8 mouse cellular contexts compared by ENCODE assay signal in genomic region chr9:7961366-7962160, GRCm38 (mm10). TPM values are rescaled to one million over a fixed set of nuclear protein-coding genes. Genes with fewer than 3 reads are reported as not detected.
DNase-seq lines count a peak whose midpoint lies in the region; ATAC-seq lines count a peak whose summit lies in the region.

No protein-coding gene starts in this region.

- peaks cover 35% of the 10 kb centered on the region for H3K4me1 ChIP-seq in forebrain, embryonic 12.5 days
- H3K4me1 ChIP-seq in hindbrain, embryonic 16.5 days (ENCODE audit: control insufficient read depth, insufficient read depth, low read depth, low read length) = peaks cover 14% of the 10 kb centered on the region

- H3K27me3 ChIP-seq in forebrain, embryonic 12.5 days = no peaks in the 10 kb centered on the region
- H3K27me3 ChIP-seq in hindbrain, embryonic 16.5 days (replicated peaks; ENCODE audit: control insufficient read depth, insufficient read depth, low read length) = no peaks in the 10 kb centered on the region

- H3K27ac ChIP-seq in forebrain, embryonic 12.5 days = peak overlapping the region; percentile 38; the same call in 1 of the 2 replicates
- peak overlapping the region; percentile 52 for H3K27ac ChIP-seq in hindbrain, embryonic 16.5 days (ENCODE audit: low read depth, low read length)

- H3K4me3 ChIP-seq in forebrain, embryonic 12.5 days (replicated peaks) = no peak overlapping the region
- H3K4me3 ChIP-seq in hindbrain, embryonic 16.5 days (ENCODE audit: low read length) = no peak overlapping the region

- H3K36me3 ChIP-seq in forebrain, embryonic 12.5 days (replicated peaks) = peaks cover 3% of the 10 kb centered on the region; the same call in 1 of the 2 replicates
- H3K36me3 ChIP-seq in hindbrain, embryonic 16.5 days (ENCODE audit: control insufficient read depth, insufficient read depth, low read length) = no peaks in the 10 kb centered on the region

- H3K9ac ChIP-seq in forebrain, embryonic 12.5 days = no peak overlapping the region
- H3K9ac ChIP-seq in hindbrain, embryonic 16.5 days (ENCODE audit: low read depth, low read length) = peak overlapping the region; percentile 26; the same call in 1 of the 2 replicates

- 50% methylated on average over 21 of the region's 21 CpGs for WGBS in forebrain, embryonic 12.5 days
- WGBS in hindbrain, embryonic 16.5 days = 27% methylated on average over 21 of the region's 21 CpGs

- ATAC-seq in forebrain, embryonic 12.5 days (ENCODE audit: low FRiP score) = no peak
- peak; percentile 63; the same call in 1 of the 2 replicates for ATAC-seq in hindbrain, embryonic 16.5 days
- no peak for ATAC-seq in erythroid progenitor cell, adult 5-6 weeks (replicated peaks; ENCODE audit: low FRiP score, poor library complexity, severe bottlenecking)

- peak; percentile 72 for DNase-seq in adrenal gland, postnatal 10 days
- no peak for DNase-seq in adrenal gland, adult 8-10 months
- peak; percentile 37 for DNase-seq in Muller cell, postnatal 12 days (ENCODE audit: inconsistent ontology term)
- peak; percentile 59 for DNase-seq in lung, postnatal 14 days
- DNase-seq in thymus, adult 18-20 months = no peak

- H3K9me3 ChIP-seq in forebrain, embryonic 12.5 days = no peaks in the 10 kb centered on the region
- no peaks in the 10 kb centered on the region for H3K9me3 ChIP-seq in hindbrain, embryonic 16.5 days (ENCODE audit: control insufficient read depth, low read length)

- H3K4me2 ChIP-seq in forebrain, embryonic 12.5 days = no peak overlapping the region
- H3K4me2 ChIP-seq in hindbrain, embryonic 16.5 days (ENCODE audit: low read length) = peak overlapping the region; percentile 14; the same call in 1 of the 2 replicates

RNA-seq across cellular contexts. Expression of gene Yap1, which starts 42.8 kb away (rescaled TPM):
- total RNA-seq in adrenal gland, postnatal 10 days (2021) = 10 to 100 TPM; 64.3 to 69.4 TPM
- 10 to 100 TPM; 68.4 to 87.2 (median 83.9) TPM for total RNA-seq in adrenal gland, adult 8-10 months (2022)
- 29.3 and 31.6 TPM in 2 replicates for polyA plus RNA-seq in forebrain, embryonic 12.5 days (2016; fragmentation: Nextera tagmentation; extraction: Ambion mirVana)
- 6.7 and 9.8 TPM in 2 replicates for polyA plus RNA-seq in hindbrain, embryonic 16.5 days (2015; fragmentation: Nextera tagmentation; extraction: Ambion mirVana)
- total RNA-seq in erythroid progenitor cell, adult 5-6 weeks (2015; ENCODE audit: low replicate concordance) = 2.5 TPM in 1 of 2 replicates, not detected in the other
- not detected in 2 replicates for total RNA-seq in erythroid progenitor cell, adult 5-6 weeks (2017; ENCODE audit: low replicate concordance)

Comparison
In these comparisons a context has a peak if more than half of its experiments do, and no peak if none do; other contexts are left out.
1. DNase-seq: peak in adrenal gland, postnatal 10 days (single experiment), Muller cell, postnatal 12 days (single experiment) and lung, postnatal 14 days (single experiment); none in adrenal gland, adult 8-10 months (single experiment) and thymus, adult 18-20 months (0 of 2).
2. RNA of gene Yap1, which starts 42.8 kb away (total RNA-seq): 68.4 to 87.2 TPM in adrenal gland, adult 8-10 months and 64.3 to 69.4 TPM in adrenal gland, postnatal 10 days; 2.5 TPM in erythroid progenitor cell, adult 5-6 weeks; every median in the first group is over 10 times any median in the second.